Mouse (Mus musculus): ENCODE data around the gene Eef1akmt1.
A peak's percentile ranks its signal among the peaks of the same experiment; 100 is the strongest.

Gene Eef1akmt1

DNA sequence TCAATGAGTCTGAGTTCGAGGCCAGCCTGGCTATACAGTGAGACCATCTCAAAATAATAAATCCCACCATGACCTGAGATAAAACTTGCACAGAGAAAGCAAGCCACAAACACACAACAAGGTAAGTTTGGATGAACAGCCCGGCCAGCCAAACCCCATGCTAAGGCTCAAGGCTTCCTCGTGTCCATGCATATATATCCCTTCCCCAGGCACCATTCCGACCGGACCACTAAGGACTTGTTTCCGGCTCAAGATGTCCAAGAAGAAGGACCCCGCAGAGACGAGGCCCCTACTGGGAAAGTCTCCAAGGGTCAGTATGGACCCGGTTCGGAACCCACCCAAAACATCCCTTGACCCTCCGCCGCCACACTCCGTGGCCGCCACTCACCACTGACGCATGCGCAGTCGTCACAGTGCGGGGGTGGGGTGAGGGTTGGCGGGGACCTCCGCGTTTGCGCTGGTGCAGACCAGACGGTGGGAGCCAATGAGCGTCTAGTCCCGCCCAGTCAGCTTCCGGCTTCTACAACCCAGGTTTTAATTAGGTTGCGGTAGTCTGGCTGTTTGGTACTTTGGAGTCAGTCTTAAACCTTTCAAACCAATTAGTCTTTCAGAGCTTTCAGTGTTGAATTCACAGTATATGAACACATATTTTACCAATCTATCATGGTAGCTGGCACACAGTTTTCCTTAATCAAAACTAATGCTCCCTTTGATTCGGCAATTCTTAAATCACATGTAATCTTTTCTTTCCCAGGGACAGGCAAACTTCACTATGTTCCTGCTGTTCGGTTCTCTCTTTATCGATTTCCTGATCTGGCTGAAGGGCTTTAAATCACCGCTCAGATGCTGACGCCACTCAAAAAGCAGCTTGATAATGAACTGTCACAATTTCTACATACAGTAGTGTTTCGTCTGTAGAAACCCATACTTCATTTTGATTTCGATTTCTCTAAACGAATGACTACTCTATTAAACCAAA, at the start of gene Eef1akmt1:
TSS of gene Eef1akmt1 (minus strand) at position 458 of the 979 bp plus-strand sequence.
- DNase-seq, result peak; percentile 97

GRCm38 (mm10) chr14:57620598-57621236, 49.3 kb upstream of the Eef1akmt1 start:
- DNase-seq, result no peak

DNA sequence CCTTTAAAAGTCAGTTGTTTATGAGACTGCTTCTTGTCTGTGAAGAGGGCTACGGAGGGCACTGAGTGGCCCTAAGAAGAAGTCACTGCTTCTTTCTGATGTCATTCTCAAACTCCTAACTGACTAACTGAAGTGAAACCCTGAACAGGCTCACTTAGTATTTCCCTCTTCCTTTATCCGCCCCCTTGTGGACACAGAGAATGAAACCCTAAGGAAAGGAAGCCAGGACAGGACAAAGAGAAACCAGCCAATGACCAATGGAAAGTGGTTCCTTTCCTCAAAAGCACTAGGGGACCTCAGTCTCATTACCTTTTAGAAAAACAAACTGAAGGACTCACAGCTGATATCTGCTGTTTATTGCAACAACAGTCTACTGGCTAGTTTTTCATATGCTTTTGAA, 48.1 kb upstream of the Eef1akmt1 start:
- peak; percentile 43 for DNase-seq

DNA sequence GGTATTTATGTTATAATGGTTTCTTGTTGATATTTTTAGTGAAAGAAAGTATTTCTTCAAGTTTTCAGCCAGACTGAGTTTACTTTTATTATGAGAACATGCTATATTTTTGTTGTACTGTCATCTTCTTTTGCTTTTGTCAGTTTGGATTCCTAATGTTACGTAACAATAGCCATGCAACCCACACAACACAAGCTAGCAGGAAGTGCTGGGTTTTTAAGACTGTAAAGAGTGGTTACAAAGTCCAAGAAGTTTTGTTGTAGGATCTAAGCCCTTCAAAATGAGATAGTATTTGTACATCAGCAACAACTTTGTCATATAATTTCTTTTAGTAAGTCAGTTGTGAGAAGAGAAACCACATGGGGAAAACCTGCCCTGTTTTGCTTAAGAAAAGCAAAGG, 46.3 kb upstream of the Eef1akmt1 start:
- no peak for DNase-seq

DNA sequence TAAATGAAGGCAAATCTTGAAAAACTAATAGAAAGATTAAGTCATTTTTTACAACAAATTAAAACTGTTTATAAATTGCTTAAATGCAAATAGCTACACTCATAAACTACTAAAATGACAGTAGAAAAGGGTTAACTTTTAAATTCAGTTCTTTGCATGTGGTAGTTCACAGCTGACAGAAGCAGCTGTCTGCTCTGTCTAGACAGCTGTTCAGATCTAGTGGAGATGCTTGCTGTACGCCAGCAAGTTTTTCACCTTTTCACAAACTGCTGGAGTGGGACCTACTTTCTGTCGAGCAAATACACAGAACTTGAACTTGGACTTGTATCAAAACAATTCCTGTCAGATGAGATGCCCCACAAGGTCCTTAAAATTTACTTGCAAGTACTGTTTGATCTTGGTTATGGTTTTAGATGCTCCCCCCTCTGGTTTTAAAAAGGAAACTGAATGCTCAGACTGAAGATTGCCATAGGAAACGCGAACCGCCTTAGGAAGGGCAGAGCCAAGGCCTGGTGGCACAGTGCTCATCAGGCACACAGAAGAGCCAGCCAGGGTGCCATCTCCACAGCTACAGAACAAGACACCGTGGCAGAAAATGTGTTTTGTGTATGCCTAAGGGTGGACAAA, 45.0 kb upstream of the Eef1akmt1 start:
- no peak for DNase-seq

- DNase-seq, result no peak
Measured at GRCm38 (mm10) chr14:57615828-57616227, 44.4 kb upstream of the Eef1akmt1 start.

GRCm38 (mm10) chr14:57611034-57611433, 39.6 kb upstream of the Eef1akmt1 start:
- DNase-seq, result no peak

DNA sequence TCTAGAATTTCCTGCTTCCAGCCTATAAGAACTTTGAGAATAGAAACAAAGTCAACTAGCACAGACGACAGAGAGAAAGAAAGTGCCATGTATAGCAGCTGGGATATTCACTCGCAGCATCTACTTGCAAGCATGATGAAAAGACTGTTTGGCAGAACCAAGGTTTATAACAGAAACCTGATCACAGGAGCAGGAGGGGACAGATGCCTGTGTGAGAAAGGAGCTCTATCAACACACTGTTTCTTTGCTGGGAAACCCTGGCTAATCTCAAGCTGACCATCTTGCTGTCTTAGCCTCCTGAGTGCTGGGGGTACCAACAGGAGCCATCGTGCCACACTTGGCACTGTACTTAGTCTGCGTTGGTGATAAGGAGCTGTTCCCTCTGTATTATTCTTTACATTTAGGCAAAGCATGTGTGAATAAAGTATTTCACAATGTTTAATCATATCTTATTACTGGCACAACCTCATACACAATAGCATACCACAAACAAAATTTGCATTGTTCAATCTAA, 38.5 kb upstream of the Eef1akmt1 start:
- DNase-seq, result no peak

DNA sequence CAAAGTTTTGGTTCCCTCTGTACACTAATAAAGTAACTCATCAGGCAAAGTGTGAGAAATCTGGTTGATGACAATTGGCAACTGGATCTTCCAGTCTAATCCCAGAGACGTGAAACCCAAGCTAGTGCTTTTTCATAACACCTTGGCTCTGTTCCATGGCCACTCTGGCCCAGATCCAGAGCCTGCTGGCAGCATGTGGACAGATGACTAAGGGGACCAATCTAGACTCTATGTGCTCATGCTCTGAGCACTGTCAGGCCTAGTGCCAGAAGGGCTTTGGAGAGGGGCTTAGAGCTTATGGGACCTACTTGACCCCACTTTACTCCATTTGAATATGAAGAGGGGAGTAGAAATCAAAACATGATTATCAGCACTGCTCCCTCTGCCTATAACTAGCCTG, 36.1 kb upstream of the Eef1akmt1 start:
- DNase-seq, result peak; percentile 80

DNA sequence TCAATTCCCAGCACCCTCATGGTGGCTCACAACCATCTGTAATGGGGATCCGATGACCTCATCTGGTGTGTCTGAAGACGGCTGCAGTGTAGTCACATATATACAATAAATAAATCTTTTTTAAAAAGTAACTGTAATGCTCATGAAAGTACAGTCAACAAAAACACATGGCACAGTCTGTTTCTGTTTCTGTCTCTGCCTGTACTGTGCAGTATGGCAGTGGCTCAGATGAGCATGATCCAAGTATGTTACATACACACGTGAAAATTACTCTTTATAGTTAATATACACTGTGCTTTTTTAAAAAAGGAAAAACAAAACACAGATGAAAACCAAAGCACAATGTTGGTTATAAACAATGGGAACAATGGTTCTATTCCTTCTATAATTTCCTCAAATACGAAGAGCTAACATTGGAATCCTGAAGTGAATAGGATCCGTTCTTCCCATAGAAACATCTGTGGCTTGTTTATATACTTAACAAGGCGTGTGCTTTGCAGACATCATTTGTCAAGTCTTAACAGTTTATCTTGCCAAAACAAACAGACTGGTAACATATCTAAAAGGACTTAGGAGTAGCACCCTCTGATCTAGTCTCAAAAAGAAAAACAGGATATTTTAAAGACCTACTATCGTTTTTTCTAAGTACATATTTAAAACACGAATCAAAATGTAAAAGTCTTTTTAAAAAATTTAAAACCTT, 35.4 kb upstream of the Eef1akmt1 start:
- DNase-seq, result no peak

GRCm38 (mm10) chr14:57593279-57593678, 21.9 kb upstream of the Eef1akmt1 start:
- DNase-seq, result no peak

DNA sequence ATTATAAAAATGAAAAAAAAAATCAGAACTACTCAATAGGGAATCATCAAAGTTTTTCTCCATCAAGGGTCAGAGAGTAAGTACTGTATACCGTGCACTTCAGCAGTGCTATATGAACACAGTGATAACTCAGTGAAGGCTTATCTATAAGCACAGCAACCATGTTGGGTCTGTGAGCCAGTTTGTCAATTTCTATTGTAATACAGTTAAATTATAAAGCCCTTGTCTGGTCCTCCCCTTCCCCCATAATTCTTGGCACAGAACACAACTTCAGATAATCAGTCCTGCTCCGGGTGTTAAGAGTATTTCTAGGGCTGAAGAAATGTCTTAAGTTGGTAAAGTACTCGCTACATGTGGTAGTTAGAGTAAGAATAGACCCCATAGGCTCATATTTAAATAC, 20.4 kb upstream of the Eef1akmt1 start:
- DNase-seq, result no peak

- DNase-seq, result no peak
Measured at GRCm38 (mm10) chr14:57576364-57577060, 5.1 kb upstream of the Eef1akmt1 start.

DNA sequence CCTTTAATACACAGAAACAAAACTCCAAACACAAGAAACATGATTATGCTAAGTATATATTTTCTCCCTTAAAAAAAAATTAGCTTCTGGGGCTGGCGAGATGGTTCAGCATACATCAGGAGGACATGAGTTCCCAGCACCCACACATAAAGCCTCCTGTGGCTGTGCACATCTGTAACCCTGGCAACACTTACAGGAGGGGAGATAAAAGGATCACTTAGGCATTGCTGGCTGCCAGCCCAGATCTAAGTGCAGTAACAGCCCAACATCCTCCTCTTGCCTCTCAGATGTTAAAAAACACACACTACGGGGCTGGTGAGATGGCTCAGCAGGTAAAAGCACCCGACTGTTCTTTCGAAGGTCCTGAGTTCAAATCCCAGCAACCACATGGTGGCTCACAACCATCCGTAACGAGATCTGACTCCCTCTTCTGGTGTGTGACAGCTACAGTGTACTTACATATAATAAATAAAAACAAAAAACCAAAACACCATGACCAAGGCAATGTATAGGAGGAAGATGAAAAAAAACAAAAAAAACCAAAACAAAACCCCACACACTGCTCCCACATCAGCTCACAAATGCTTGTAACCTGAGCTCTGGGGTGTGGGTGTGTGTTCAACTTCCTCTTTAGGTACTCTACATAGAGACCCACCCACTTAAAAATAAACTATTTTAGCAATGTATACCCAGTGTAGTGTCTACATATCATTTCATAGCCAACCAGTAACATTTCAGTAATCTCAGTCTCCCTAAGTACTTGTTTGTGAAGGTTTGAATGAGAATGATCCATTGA, 3.6 kb upstream of the Eef1akmt1 start:
- DNase-seq, result no peak

DNA sequence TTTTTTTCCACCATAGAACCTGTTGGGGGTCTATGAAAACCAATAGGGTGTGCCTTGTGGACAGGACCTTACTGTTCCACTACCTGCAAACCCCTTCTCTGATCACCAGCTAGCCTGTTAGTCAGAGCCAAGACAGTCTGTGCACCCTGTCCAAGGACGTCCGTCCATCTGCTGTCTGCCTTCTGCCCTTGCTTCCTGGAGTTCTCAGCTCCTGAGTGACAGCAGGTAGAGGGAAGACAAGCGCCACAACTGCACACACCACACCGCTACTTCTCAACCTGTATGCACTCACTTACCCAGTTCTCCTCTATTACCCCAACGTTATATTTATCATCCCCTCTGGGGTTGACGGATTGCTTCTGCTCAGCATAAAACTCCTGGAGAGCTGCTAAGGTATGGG, 5.8 kb downstream of the Eef1akmt1 start:
- DNase-seq, result no peak

GRCm38 (mm10) chr14:57556922-57557321, 14.5 kb downstream of the Eef1akmt1 start:
- no peak for DNase-seq

DNA sequence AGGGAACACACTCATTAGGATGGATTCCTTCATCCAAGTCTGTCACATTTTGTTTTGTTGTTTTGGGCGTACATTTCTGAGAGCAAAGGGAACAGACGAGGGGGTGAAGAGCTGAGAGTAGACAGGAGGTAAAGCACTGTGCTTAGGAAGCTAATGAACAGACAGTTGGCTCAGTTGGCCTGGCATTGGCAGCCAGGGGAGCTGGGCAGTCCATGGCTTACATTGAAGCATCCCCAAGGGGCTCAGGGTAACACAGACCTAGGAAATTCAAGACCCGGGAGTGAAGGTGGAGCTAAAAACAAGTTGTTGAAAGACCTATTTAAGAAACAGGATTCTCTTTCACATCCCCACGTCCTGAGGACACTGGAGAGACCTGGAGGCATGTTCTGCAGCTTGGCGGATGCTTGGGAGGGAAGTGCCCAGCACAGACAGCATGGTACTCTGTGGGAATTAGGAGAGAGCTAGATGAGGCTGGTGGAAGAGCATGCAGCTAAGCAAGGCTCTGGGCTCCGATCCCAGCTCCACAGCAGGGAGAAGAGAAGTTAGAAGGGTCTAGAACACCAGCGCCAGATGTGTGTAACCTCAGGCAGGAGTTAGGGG, 15.8 kb downstream of the Eef1akmt1 start:
- DNase-seq, result no peak

GRCm38 (mm10) chr14:57554434-57554833, 17.0 kb downstream of the Eef1akmt1 start:
- DNase-seq, result no peak

- no peak for DNase-seq
Measured at GRCm38 (mm10) chr14:57552945-57553344, 18.5 kb downstream of the Eef1akmt1 start.

GRCm38 (mm10) chr14:57547062-57547461, 24.4 kb downstream of the Eef1akmt1 start:
- DNase-seq, result no peak

DNA sequence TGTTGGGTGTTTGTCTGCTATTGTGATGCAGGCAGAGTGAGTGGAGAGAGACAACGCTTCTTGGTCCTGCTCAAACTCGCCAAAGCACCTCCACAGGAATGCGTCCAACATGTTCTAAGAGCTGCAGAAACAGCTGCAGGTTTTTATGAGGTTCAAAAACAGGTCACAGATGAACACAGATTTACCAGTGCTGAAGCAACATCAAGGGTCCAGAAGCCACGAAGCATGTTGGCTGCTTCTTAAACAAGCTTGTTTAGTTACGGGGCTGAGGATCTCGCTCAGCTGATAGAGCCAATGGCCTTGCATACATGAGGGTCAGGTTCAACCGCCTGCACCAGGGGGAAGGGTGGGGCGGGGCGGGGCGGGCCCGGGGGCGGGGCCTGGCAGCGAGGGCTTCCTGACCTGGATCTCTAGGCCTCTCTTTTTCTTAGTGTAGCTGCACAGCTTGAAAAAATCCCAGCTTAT, 24.8 kb downstream of the Eef1akmt1 start:
- no peak for DNase-seq
